Mouse (Mus musculus) forebrain, embryonic 14.5 days (tissue): ENCODE results near the gene Mical2. TPM values are rescaled to one million over a fixed set of nuclear protein-coding genes. Genes with fewer than 3 reads are reported as not detected.

ENCODE experiments used
- ATAC-seq: fragments of 200-750 bp; cut with Nextera tagmentation; 2 replicates; pipeline ENCODE4 v1.8.0; 2017; ENCODE audit warnings: mild to moderate bottlenecking, moderate library complexity
- DNase-seq: peaks from one replicate; pipeline ENCODE4 v3.0.0-alpha.2; 2015; ENCODE audit warnings: low spot score
- H3K27ac ChIP-seq: fragments of 300-500 bp; sonication (generic); 2 replicates; pipeline ENCODE4 v1.5.1; 2014; ENCODE audit warnings: low read depth, mild to moderate bottlenecking, control low read depth, low read length, moderate library complexity
- H3K27me3 ChIP-seq: fragments of 300-500 bp; sonication (generic); replicated peaks from 2 replicates; pipeline ENCODE4 v1.6.1; 2014; ENCODE audit warnings: low read length, control low read depth, mixed read lengths; ENCODE audit not compliant: control insufficient read depth, insufficient read depth
- H3K36me3 ChIP-seq: fragments of 300-500 bp; sonication (generic); 2 replicates; pipeline ENCODE4 v1.6.1; 2014; ENCODE audit warnings: low read length, control low read depth; ENCODE audit not compliant: control insufficient read depth, insufficient read depth
- H3K4me1 ChIP-seq: fragments of 300-500 bp; sonication (generic); 2 replicates; pipeline ENCODE4 v1.6.1; 2014; ENCODE audit warnings: antibody characterized with exemption, low read length, control low read depth; ENCODE audit not compliant: control insufficient read depth, insufficient read depth
- H3K4me2 ChIP-seq: fragments of 300-500 bp; sonication (generic); 2 replicates; pipeline ENCODE4 v1.6.1; 2014; ENCODE audit warnings: mild to moderate bottlenecking, control low read depth, low read length
- H3K4me3 ChIP-seq: fragments of 300-500 bp; sonication (generic); 2 replicates; pipeline ENCODE4 v1.5.1; 2014; ENCODE audit warnings: low read depth, low read length, control low read depth
- H3K9ac ChIP-seq: fragments of 300-500 bp; sonication (generic); 2 replicates; pipeline ENCODE4 v1.6.1; 2014; ENCODE audit warnings: mild to moderate bottlenecking, low read length, control low read depth, moderate library complexity
- H3K9me3 ChIP-seq: fragments of 300-500 bp; sonication (generic); replicated peaks from 2 replicates; pipeline ENCODE4 v1.6.1; 2016; ENCODE audit warnings: low read length, control low read depth, mixed read lengths; ENCODE audit not compliant: control insufficient read depth
- WGBS: fragments of 180-500 bp; shearing (Covaris S2); extraction: QIAGEN DNeasy Blood & Tissue Kit; methylation state at CpG from one replicate; pipeline ENCODE4 v1.1.7; 2014; 5-methylcytosine and 5-hydroxymethylcytosine counted together
- polyA plus RNA-seq: library from polyadenylated mRNA; unstranded; fragments of >200 nt; fragmentation: Nextera tagmentation; extraction: Ambion mirVana; gene quantifications from 2 replicates; pipeline ENCODE4 v1.2.1, GENCODE M21; 2014

Mical2 gene
- polyA plus RNA-seq, 1 experiment from 2014 or later: 2.6 TPM

DNA sequence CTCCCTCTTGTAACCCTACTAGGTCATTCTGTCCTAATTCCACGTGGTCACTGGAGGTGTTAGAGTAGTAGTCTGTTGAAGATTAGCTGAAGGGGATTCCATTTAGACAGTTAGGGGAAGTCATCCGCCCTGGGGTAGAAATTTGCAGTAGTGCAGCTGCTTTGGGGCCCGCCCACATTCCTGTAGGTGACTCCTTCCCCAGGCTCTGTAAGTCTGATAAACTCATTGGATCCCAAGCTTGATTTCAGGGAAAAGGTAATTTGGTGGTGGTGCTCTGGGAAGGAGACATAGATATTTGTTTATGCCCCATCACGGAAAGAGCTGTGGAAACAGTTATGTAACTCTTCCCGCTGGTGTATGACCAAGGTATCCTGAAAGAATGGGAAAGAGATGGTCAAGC is 201.2 kb downstream of the Mical2 start:
- Histone ChIP-seq H3K27ac (no peak overlapping the region), H3K4me1 (peaks cover 2% of the 10 kb centered on the region; the same call in 1 of the 2 replicates), H3K9ac (no peak overlapping the region), H3K4me2 (peak overlapping the region; percentile 87), H3K27me3 (no peaks in the 10 kb centered on the region), H3K9me3 (no peaks in the 10 kb centered on the region), H3K36me3 (no peaks in the 10 kb centered on the region), H3K4me3 (no peak overlapping the region)
- ATAC-seq (no peak), DNase-seq (no peak)
- WGBS: 64% methylated on average over 5 of the region's 5 CpGs

DNA sequence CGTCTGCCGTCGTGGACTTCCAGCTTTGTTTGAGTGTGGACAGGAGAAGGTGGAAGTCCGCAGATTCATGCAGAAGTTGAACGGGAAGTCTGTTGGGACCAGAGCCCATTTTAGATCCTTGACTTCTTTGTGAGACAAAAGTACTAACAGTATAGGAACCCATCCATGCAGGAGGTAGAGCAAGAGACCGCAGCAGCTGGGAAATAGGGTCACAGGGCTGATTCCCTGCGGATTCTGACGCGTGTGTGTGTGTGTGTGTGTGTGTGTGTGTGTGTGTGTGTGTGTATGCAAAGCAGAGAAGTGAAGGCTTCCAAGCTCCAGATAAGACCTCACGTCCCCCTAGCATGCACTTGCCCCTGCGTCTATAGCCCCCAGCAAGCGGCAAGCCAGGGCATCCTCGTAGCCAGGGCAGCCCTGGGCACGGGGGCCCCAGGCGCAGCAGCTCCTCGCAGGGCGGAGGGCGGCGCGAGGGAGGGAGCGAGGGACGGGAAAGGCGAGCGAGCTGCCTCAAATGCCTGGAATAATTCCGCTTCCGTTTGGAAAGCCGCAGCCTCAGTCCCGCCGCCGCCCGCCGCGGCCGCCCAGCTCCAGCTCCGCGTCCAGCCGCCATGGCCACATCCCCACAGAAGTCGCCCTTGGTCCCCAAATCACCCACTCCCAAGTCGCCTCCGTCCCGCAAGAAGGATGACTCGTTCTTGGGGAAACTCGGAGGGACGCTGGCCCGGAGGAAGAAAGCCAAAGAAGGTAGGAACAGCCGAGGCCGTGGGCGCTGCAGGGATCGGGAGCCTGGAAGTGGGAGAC is 201.9 kb downstream of the Mical2 start, which contains the start of gene Parva:
Gene Parva, plus strand, starts transcription at position 149 of the 801 bp plus-strand sequence.
- H3K27ac ChIP-seq: peak within 1 kb of the TSS; percentile 88
- peaks cover 2% of the 10 kb centered on the region; the same call in 1 of the 2 replicates for H3K4me1 ChIP-seq
- WGBS: 3% methylated on average over 48 of the region's 49 CpGs
- no peaks in the 10 kb centered on the region for H3K9me3 ChIP-seq
- DNase-seq: peak; percentile 78
- H3K9ac ChIP-seq: peak within 1 kb of the TSS; percentile 83
- H3K36me3 ChIP-seq: no peaks in the 10 kb centered on the region
- peak; percentile 85 for ATAC-seq
- H3K27me3 ChIP-seq: no peaks in the 10 kb centered on the region
- peak within 1 kb of the TSS; percentile 63 for H3K4me3 ChIP-seq
- H3K4me2 ChIP-seq: peak within 1 kb of the TSS; percentile 87

DNA sequence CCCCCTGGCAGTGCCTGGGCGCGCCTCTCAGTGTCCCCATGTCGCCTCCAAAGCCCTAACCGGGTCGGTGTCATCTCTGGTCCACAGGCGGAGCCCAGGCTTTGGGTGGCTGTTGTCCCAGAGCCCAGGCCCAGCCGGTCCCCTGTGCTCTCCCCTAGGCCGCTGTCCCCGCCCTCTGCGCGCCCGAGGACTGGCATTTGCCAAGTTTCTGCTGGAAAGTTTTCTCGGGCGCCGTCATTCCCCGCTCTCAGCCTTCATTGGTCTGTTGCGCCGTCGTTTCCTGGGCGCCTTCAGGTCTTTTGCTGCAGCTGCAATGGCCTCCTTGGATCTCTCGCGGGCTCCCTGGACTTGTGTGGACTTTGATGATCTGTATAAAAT is 202.5 kb downstream of the Mical2 start:
- ATAC-seq: peak; percentile 94
- no peaks in the 10 kb centered on the region for H3K27me3 ChIP-seq
- no peaks in the 10 kb centered on the region for H3K36me3 ChIP-seq
- peaks cover 2% of the 10 kb centered on the region; the same call in 1 of the 2 replicates for H3K4me1 ChIP-seq
- WGBS: 0% methylated on average over 21 of the region's 22 CpGs
- peak overlapping the region; percentile 83 for H3K9ac ChIP-seq
- peak overlapping the region; percentile 63 for H3K4me3 ChIP-seq
- H3K9me3 ChIP-seq: no peaks in the 10 kb centered on the region
- peak overlapping the region; percentile 88 for H3K27ac ChIP-seq
- DNase-seq: peak; percentile 81
- peak overlapping the region; percentile 87 for H3K4me2 ChIP-seq

DNA sequence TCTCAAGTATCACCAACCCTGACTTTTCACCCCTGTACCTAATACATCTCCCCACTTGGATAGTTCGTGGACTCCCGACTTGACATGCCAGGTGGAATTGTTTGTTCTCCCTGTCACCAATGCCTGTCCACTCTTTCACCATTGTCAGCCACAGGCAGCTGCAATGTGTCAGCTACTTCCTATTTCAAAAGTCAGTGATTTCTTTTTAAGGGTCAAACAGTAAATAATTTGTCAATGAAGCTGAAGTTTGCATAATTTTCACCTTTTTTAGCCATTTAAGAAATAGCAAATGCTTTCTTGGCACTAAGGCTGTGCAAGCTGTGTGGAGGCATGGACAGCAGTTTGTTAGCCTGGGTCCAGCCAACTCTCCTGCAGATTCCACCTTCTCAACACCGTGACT is 214.2 kb downstream of the Mical2 start:
- no peak overlapping the region for H3K27ac ChIP-seq
- 92% methylated on average over 3 of the region's 3 CpGs for WGBS
- no peak overlapping the region for H3K4me2 ChIP-seq
- H3K9me3 ChIP-seq: 0 out of 2 replicates have a peak, but pooled peaks cover 3% of the 10 kb centered on the region
- DNase-seq (no peak), ATAC-seq (no peak)
- no peaks in the 10 kb centered on the region for H3K27me3 ChIP-seq
- no peak overlapping the region for H3K4me3 ChIP-seq
- no peaks in the 10 kb centered on the region for H3K36me3 ChIP-seq
- H3K9ac ChIP-seq: no peak overlapping the region
- H3K4me1 ChIP-seq: peaks cover 9% of the 10 kb centered on the region

DNA sequence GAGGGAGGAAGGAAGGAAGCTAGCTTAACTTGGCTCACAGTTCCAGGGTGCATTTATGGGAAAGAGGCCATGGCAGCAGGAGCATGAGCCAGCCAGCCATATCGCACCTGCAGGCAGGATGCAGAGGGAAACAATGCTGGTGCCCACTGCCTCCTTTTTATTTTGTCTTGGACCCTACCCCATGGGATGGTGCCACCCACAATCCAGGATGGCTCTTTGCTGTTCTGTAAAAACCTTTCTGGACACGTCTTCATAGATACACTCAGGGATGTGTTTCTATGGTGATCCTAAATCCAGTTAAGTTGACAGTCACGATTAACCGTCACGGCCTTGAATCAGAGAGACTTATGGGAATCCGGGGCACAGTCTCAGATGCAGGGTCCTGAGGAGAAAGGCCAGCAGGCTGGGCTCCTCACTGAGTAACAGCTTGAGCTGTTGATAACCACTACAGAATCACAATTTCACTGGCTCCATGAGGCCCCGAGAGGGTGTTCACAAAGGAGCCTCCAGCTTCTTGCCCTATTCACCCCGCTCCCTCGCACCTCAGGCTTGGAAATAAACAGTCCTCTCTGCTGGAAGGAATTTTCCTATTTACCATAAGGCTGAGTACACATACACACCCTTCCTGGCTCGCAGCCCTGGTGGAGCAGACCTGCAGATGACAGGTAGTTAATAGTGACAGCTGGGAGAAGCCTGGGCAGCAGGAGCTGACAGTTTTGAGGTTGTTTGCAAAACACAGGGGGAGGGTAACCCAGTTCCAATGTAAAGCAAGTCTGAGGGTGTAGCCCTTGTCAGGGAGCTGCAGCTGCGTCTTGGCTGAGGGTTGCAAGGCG is 218.7 kb downstream of the Mical2 start:
- Histone ChIP-seq H3K4me1 (peaks cover 12% of the 10 kb centered on the region), H3K9me3 (no peaks in the 10 kb centered on the region), H3K9ac (no peak overlapping the region), H3K4me2 (peak overlapping the region; percentile 13; the same call in 1 of the 2 replicates), H3K36me3 (no peaks in the 10 kb centered on the region), H3K27ac (peak overlapping the region; percentile 29; the same call in 1 of the 2 replicates), H3K4me3 (no peak overlapping the region), H3K27me3 (no peaks in the 10 kb centered on the region)
- peak; percentile 91 for ATAC-seq
- peak; percentile 87 for DNase-seq
- 28% methylated on average over 12 of the region's 12 CpGs for WGBS

DNA sequence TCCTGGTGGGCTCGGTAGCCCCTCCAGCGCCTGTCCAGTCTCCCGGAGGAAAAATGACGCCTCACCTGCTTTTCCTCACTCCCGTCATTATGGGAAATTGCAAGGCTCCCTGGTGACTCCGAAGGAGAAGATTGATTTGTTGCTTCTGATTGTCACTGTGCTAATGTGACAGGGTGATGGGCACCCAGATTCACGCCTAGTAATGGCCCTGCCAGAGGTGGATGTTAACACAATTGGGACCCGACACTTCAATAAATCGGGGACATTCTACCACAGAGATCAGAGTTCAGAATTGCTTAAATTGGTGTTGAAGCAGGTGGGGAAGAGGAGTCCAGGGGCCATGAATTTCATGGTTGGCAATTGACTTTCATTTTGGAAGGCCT is 219.3 kb downstream of the Mical2 start:
- H3K4me3 ChIP-seq: no peak overlapping the region
- ATAC-seq (peak; percentile 45), DNase-seq (no peak)
- no peaks in the 10 kb centered on the region for H3K36me3 ChIP-seq
- peak overlapping the region; percentile 13; the same call in 1 of the 2 replicates for H3K4me2 ChIP-seq
- no peak overlapping the region for H3K9ac ChIP-seq
- whole genome bisulfite sequencing: 37% methylated on average over 9 of the region's 9 CpGs
- H3K27me3 ChIP-seq: no peaks in the 10 kb centered on the region
- peak overlapping the region; percentile 29; the same call in 1 of the 2 replicates for H3K27ac ChIP-seq
- H3K4me1 ChIP-seq: peaks cover 12% of the 10 kb centered on the region
- no peaks in the 10 kb centered on the region for H3K9me3 ChIP-seq

DNA sequence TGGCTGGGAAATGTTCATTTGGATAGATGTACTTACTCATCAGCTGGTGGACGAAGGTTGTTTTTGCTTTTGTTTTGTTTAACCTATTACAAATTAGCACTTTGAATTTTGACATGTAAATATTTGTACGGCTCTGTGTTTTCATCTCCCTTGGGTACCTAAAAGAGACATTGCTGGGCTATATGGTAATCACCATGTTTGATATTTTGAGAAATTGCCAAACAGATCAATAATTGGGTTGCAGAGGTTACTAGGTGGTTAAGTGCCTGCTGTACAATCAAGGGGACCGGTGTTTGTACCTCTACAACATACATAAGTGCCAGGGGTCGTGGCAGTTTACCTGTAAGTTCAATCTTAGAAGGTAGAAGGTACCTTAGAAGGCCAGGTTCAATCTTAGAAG is 220.8 kb downstream of the Mical2 start:
- no peak for ATAC-seq
- 92% methylated on average over 4 of the region's 4 CpGs for WGBS

DNA sequence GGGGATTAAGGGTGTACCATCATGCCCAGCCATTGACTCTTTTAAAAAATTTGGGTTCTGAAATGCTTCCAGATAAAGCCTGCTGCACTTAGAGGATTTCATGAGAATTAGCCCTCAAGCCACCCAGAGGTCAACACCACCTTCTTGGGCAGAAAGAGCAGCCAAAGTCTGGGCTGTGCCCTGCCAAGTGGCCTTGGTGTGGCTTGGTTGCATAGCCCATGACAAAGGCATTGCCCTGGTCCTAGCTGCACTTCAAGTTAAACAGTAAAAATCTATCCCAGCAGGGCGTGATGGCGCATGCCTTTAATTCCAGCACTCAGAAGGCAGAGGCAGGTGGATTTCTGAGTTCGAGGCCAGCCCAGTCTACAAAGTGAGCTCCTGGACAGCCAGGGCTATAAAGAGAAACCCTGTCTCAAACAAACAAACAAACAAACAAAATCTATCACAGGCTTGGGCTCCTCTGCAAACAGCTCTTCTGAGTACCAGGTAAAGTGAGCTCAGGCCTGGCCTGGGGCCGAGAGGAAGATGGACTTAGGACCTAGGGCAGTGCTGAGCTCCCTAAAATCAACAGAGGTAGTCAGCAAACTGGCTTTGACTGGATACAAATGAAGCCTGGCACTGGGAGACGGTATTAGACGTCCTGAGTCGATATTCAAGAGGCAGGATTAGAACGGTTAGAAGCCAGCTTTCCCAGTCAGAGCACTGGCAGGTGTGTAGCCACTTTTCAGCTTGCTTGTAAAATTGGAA is 224.5 kb downstream of the Mical2 start:
- Histone ChIP-seq H3K27me3 (no peaks in the 10 kb centered on the region), H3K9me3 (no peaks in the 10 kb centered on the region), H3K27ac (no peak overlapping the region), H3K4me1 (peaks cover 5% of the 10 kb centered on the region; the same call in 1 of the 2 replicates), H3K36me3 (no peaks in the 10 kb centered on the region), H3K9ac (no peak overlapping the region), H3K4me3 (no peak overlapping the region), H3K4me2 (no peak overlapping the region)
- no peak for DNase-seq
- WGBS: 86% methylated on average over 8 of the region's 8 CpGs
- no peak for ATAC-seq

More for the DNA sequence above, 220.8 kb downstream of the Mical2 start:
- Histone ChIP-seq H3K4me1 (peaks cover 12% of the 10 kb centered on the region), H3K36me3 (no peaks in the 10 kb centered on the region), H3K4me3 (no peak overlapping the region), H3K9me3 (no peaks in the 10 kb centered on the region), H3K4me2 (no peak overlapping the region), H3K9ac (no peak overlapping the region), H3K27me3 (no peaks in the 10 kb centered on the region), H3K27ac (no peak overlapping the region)
- DNase-seq: no peak
